Mouse (Mus musculus) induced T-regulatory cell, adult 2 months (primary cell): ENCODE results near the gene Faap100.

Experiments
- DNase-seq: peaks from one replicate; pipeline ENCODE4 v3.0.0-alpha.2; 2012; ENCODE audit warnings: low read depth

The Faap100 gene

DNA sequence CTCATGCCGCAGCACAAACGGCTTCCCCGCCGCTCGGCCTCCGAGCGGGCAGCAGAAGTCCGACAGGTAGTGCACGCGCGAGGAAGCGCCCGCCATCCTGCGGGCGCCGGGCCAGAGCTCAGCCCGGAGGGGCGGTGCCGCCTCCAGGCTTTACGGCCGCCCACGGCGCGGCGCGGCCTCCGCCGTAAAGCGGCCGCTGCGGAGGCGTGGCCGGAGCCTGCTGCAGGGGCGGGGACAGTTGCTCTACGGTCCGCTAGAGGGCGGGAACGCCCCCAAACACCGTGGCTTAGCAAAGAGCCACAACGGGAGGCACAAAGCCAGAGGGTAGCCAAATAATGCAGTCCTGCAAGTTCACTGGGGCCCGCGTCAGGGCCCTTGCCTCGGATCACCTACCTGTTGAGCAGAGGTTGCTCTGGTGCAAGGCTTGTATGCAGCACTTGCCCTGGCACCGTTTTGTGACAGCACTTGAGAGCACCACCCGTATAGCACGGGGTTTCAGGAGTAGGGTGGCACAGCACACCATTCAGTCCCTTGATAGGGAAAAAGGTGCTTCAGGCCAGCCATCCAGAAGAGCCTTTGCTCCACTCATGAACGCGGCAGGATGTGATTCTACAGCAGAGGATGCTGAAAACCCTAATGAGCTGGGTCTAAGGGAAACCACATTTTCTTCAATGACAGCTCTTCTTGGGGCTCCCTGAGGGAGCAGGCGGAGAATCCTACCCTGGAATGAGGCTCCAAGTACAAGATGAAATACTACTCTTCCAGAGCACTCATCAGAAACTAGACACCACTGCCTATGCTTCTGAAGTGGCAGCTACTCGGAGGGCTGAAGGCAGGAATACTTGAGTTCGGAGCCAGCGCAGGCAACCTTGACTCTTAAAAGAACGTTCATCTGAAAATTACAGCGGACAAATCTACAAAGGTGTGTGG is at the start of gene Faap100:
Gene Faap100 (minus strand): TSS at position 154 of the 930 bp plus-strand sequence.
- DNase-seq = peak; percentile 96

DNA sequence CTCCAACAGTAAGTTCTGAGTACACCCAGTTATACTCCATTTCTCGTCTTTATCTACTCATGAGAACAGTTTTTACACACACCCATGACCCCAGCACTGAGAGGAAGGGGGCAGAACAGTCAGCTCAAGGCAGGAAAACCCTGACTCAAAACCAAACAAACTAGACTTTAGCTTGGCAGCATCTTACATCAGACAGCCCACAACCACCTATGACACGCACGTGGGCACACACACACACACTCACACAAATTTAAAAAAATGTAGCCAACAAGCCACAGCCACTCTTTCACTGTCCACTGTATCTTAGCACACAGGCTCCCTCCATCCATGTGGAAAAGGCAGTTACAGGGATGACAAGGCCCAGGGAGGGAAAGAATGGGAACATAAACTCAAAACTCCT is 48.2 kb upstream of the Faap100 start:
- DNase-seq = no peak

DNA sequence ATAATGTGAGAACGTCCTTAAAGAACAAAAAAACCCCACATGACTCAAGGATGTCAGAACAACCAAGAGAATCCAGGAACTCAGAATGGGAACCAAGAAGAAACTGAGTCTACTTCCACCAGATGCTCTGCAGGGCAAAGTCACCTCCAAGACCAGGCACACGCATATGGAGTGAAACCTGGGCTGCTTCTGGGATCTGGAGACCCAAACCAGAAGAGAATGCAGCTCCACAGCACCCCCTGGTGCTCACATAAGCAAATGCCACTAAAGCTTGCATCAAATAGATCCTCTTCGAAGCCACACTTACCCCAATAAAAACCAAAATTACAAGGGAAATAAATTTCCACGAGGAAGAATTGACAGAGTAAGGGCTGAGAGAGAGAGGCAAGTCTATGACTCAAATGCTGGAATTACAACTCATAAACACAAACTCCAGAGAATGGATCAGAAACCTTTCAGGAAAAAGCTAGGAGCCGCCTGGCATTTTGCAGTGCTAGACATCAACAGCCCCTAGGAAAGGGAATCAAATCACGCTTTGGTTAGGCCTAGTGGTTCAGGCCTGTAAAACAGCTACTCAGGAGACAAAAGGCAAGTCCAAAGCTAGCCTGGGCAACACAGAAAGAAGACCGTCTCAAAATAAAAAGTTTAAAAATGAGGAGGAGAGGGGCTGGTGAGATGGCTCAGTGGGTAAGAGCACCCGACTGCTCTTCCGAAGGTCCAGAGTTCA is 45.2 kb upstream of the Faap100 start:
- DNase-seq = peak; percentile 78

DNA sequence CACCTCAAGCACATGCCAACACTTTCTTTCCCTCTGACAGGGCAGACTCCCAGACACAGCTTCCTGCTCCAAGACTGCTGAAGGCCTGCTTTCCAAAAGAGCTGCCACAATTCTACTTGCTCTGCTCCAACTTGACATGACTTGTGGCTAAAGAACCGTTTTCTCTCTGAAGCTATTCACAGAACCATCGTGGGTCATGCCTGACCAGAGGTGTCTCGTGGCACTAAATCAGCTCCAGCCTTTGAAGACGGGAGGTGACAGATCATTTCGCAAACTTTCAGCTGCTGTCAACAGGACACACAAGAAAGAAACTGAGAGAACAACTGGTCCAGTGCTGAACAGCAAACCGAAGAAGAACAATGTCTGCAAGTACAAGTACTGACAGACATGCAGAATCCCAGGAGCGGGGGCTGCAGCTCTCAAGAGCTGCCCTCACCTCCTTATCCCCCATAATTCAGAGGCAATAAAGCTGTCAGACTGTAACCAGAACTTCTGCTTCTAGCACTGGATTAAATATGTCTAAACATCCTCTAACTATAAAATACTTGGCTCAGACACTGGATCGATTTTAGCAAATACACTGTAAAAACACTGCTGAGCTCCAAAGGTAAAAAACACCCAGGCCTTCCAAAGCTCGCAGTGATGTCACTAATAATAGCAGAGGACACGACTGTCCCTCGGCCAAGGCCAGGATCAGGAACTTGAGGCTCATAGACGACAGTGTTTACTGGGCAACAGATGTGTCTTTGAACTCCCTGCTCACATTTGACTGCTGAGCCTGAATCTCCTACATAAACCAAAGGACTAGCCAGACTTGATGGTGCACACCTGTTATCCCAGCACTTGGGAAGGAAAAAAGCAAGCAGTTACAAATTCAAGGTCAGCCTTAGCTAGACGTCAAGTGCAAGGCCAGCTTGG is 44.3 kb upstream of the Faap100 start:
- DNase-seq = no peak

DNA sequence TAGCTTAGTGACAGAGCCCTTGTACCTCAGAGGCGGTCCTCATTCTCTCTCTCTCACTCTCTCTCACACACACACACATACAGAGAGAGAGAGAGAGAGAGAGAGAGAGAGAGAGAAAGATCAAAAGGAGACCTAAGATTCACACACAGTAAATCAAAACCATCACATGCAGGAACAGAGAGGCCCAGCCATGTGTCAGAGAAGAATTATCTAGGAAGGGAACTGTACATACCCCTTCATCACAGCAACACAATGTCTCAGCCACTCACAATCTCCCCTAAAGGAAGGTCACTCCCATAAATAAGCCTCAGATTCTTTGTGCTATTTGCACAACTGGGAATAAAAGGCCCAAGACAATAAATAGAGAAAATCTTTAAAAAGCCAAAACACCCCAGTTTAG is 40.0 kb upstream of the Faap100 start:
- no peak for DNase-seq

DNA sequence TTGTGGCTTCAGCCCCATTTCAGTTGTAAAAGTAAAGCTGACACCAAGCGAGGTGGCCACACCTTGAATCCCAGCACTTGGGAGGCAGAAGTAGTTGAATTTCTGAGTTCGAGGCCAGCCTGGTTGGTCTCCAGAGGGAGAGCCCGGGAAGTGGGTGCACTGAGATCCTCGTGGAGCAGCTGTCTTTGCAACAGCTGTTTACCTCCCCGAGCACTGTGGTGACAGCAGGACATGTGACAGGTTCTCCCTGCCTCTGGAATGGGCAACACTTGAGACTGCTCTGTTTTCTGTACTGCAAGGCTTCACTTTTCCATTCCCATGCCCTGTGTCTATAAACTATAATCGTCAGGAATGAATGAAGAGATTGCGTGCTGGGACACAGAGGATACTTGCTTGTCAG is 39.3 kb upstream of the Faap100 start:
- no peak for DNase-seq

DNA sequence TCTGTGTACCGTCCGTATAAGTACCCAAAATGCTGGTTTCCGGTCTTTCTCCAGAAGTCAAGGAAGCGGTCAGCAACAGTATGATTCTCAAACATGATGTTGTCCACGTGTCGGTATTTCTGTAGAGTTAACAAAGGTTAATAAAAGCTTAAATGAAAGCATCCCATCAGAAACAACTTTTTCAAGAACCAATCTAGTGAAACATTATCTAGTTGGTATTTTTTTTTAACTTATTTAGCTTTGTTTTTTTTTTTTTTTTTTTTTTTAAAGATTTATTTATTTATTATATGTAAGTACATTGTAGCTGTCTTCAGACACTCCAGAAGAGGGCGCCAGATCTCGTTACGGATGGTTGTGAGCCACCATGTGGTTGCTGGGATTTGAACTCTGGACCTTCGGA is 35.1 kb upstream of the Faap100 start:
- peak; percentile 20 for DNase-seq

DNA sequence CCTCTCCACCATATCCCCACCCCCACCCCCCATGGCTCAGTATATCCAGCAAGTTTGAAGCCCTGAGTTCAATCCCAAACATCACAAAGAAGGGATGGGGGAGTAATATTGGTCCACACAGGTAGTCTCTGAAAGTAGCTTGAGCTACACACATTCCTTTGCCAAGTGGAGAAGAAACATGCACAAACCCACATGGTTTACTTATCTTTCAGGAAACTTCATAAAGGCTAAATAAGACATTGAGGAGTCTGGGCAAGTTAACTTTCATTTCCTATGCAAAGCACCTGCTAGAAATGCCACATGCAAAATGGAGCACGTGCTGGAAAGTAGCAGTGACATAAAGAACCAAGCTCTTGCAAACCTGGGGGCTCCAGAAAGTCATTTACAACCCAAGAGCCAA is 27.9 kb upstream of the Faap100 start:
- DNase-seq = no peak

DNA sequence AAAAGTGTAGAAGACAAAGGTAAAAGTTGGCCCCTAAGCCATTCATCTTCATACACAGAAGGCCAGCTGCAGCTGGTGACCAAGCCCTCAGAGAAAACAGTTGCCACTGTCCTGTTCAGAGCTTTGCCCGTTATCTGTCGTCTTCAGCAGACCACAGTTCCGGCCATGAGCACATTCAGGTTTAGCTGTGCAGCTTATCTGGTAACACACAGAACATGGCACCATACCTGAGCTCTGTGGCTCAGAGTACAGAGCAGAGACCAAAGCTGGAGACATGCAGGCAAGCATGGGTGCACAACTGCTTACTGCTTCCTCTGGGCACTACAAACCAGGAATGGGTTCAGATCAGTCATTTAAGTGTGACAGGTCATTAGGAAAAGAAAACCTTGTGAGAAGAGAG is 27.3 kb upstream of the Faap100 start:
- DNase-seq = no peak

DNA sequence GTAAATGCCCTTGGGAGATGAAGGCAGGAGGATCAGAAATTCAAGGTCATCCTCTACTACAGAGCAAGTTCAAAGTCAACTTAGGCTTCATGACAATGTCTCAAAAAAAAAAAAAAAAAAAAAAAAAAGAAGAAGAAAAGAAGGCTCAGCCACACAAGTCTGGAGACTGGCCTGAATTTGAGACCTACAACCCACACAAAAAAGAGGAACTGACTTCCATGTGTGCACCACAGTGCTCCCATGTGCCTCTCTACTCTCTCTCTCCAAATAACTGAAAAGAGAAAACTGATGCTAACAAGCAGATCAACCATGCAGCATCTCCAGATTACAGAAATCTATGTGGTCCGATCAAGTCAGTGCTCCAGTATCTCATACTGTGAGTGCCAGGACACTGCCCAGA is 26.2 kb upstream of the Faap100 start:
- no peak for DNase-seq

DNA sequence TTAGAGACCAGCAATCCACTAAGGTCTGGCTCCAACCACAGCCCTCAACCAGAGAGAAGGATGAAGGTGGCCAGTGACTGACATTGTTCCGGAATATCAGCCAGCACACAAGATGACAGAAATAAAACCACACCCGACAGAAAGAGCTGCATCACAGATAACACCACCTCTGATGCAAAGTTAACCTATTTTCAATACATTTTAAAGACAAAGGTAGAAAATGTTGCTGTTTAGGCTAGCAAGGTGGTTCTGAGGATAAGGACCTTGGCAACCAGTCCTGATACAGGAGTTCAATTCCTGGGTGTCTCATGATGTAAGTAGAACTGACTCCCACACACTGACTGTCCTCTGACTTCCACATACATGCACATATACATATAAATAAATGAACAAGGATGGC is 20.8 kb upstream of the Faap100 start:
- no peak for DNase-seq

DNA sequence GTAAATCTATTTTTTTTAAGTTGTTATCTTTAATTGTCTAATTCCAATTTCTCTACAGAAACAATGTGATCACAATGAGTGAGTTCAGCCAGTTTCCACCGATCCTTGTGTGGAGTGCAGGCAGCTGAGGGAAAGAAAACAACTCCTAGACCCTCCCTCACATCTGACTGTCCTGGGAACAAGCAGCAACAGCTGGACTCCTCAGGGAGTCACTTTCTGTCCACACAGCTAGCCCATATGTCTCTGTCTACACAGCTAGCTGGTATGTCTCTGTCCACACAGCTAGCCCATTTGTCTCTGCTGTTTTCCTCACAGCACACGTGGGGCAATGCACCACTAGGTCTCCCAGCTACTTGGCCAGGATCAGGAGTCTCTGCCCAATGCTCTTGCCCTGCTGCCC is 19.0 kb upstream of the Faap100 start:
- DNase-seq = no peak

DNA sequence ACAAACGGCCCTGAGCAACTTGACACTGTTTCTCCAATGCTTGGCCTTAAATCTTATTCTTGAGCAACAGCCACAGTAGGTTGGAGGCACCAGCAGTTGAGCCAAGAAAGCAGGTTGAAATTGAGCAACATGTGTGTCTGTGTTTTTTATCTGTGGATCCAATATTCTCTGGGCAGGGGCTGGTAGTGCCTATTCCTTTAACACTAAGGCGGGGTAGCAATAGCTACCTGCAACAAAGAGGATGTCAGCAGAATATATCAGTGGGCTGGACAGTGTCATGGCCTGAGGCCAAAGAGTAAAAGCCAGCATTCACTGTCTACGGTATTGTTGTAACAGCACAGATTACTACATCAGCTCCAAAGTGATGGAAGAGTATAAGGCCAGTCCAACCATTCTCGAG is 17.1 kb upstream of the Faap100 start:
- DNase-seq = no peak

DNA sequence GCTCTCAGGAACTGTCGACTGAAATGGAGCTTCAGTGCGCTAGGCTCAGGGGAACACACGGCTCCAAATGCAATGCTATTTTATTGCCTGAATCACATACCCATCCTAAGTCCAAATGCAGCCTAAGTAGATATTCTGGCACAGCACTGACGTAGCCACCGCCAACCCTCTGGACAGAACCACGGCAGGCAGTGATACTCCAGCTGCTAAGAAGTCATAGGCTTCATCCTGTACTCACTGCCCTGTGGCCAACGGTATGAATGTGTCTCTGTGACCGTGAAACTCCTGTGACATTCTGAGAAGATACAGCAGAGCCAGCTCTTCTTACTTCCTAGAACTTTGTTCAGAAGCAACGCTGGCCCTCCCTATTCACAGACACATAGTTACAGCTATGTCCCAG is 10.0 kb upstream of the Faap100 start:
- no peak for DNase-seq

DNA sequence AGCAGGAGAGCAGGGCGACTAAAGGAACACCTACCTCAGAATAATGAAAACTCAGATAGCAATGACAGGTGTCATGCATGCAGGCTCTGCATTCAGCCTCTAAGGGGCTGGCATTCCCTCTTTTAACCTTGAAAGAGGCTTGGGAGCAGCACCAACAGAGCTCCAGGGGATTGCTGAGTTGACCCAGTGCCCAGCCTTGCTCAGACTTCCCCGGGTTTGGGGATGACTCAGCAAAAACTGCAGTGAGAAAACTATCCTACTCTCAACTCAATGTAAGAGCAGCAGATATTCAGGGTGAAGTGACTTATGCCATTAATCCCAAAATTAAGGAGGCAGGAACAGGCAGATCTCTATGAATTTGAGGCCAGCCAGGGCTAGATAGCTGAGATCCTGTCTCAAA is 8.6 kb upstream of the Faap100 start:
- no peak for DNase-seq

DNA sequence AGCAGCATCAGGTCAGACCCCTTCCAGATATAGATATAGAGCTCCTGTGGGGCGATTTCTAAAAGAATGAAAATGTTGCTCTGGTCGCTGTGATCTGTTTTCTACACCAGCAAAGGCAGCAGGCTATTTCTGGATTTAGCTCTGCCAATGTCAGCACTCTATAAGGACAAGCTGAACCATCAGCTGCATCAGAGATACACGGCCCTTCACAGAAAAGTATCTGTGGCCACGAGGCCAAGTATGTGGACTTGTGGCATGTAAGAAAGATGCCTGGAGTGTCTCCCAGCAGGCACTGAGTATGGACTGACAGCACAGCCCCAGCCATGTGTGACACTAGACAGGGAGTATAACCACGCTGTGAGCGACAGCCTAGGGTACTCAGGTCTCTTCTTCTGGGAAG is 8.1 kb upstream of the Faap100 start:
- DNase-seq = no peak

DNA sequence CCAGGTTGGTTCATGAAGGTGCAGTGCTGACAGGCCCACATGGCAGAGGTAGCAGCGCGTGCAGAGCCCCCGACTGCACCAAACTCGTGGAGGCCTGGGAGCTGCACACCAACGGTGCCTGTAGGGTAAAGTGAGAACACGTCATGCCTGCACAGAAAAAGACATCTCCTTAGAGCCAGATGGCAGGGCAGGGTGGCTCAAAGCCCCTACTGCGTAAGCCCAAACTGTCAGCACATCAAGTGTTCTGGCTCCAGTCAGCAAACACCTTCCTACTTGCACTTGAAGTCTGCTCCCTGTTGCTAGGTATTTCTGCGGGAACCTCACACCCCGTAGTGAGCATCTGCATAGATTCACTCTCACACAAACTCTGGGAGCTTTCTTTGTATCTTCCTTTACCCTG is 3.9 kb upstream of the Faap100 start:
- DNase-seq = no peak

DNA sequence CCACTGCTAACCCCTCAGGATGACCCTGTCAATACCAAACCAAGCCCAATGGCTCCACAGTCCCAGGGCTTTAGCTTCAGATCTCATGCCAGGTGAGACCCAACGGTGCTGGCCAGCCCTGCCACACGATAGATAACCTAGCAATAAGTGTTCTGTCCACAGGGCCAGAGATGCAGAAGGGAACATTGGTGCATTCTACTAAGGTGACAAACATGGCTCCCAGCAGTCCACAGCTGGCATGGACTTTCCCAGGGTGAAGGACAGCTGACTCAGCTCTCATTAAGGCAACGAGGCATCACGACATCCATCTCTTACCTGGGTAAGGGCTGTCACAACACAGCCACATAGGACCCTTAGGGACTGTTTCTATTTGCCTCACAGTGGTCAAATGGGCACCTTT is 2.6 kb upstream of the Faap100 start:
- no peak for DNase-seq

DNA sequence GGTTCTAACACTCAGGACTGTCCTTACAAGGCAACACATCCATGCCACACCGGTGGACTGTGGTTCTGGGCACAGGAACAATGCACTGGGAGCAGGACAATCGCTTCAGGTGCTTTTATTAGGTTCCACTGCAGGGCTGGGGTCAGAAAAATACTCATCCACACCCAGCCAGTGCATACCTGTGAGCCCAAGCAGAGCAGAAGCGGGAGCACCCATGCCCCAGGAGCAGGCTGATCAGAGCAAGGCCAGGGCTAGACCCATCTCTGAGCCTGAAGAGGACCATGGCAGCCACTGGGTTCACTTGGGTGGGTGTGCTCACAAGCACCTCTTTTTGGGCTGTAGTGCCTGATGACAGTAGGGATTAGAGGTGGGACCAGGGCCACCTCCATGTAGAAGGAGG is 1.7 kb upstream of the Faap100 start:
- no peak for DNase-seq

DNA sequence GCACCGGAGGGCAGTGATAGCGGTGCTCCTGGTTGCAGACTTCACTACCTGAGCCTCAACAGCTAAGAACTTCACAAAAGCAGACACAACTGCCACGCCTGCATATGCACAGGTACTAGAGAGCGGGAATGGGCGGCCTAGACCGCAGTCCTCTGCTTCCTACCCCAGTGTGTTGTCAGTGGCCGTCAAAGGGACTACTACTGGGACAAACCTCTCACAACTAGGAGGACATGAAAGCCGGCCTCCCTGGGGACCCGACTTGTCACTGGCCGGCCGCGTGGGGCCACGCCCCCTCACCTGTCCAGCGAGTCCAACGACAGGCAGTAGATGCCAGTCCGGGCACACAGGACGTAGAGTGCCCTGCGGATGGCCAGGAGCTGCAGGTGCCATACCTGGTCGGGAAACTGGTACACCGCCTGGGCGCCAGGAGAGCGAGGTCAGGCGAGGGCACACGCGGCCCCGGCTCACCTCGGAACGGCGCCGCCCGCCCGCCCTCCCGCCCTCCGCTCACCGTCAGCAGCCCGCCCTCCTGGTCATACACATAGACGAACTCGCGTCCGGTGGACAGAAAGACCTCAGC is 443 bp downstream of the Faap100 start:
- DNase-seq = peak; percentile 55

DNA sequence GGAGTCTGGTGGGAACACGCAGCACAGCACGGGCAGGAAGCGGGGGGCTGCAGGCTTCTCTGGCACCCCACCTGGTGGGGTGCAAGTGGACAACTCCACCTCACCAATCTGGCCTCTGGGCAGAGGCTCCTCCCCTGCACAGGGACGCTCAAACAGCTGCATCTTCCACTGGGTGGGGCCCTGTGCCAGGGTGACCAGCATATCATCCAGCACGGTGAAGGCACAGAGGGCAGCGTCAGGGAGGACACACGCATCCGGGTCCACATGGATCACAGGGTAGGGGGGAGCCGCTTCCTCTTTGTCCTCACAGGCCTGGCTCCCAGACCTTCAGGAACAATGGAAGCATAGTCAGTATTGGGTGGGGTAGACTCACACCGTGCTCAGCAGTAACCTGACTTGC is 1.2 kb downstream of the Faap100 start:
- DNase-seq = no peak
